Mouse (Mus musculus): ENCODE measurements around the gene Ptbp3.

DNA sequence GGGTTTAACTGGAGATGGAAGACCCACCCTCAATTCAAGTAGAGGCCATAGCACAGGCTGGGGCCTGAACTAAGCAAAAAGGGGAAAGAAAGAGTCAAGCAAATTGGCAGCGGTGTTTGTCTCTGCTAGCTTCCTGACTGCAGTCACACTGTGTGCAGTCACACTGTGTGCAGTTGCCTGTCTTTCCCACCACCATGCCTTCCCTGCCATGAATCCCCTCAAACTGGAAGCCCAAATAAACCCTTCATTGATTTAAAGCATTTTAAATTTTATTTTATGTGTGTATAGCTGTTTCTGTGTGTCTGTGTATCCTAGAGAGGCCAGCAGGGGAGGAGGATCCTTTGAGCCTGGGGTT lies 38.7 kb upstream of the Ptbp3 start:
- TF ChIP-seq POLR2A (IDR thresholded peaks at IDR 0.05; ENCODE audit: borderline replicate concordance, low read depth, low read length): no peak
- no peak for TF ChIP-seq CTCF (IDR thresholded peaks at IDR 0.05; ENCODE audit: low read depth, low read length)
